Mouse (Mus musculus) natural killer cell, adult 2 months (primary cell): ENCODE results near the gene Pum3.

Source experiments
- DNase-seq, 2 experiments: peaks; one replicate each; pipeline ENCODE4 v3.0.0; 2022; ENCODE audit warnings: low spot score in 2 of 2

The Pum3 gene

DNA sequence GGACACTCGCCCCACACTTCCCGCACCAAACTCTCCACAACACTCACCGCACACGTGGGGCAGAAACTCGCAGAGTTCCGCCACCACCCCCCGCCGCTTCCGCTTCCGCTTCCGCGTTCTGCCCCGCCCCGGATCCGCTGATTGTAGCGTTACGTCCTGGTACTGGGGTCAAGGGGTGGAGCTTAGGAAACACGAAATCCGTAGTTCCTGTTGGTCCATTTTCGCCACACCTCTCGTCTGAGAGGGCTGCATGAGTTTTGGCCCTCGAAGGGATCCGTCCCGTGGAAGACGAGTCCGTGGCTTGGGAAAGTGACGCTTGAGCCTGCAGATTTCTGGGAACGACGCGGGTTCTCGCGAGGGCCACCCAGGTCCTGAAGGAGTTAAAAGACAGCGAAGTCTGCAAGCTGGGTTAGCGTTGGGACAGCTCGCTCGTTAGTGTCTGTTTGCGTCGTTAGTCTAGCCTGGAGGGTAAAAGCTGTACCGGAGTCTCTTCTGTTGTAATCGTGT is at the start of gene Pum3:
Pum3 (minus strand) TSS at position 81 of the 507 bp plus-strand sequence.
- DNase-seq = peak; percentile 92 to 93

DNA sequence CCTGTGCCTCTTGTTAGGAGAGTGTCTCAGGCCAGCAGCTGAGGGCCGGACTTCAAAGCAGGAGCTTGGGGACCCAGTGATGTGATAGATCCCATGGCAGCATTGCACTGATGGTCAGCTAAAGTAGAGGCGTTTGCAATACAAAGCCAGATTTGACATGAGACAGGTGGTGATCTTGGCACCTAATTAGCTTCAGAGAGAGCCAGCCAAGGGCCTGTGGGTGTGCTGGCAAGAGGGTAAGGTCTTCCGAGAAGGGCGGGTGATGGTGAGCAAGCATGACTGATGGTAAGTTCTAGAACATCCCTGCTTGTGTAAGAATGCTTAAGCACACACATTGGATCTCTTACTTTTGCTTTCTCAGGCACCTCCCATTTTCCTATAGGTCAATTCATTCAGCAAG is 37.1 kb upstream of the Pum3 start:
- DNase-seq = no peak

DNA sequence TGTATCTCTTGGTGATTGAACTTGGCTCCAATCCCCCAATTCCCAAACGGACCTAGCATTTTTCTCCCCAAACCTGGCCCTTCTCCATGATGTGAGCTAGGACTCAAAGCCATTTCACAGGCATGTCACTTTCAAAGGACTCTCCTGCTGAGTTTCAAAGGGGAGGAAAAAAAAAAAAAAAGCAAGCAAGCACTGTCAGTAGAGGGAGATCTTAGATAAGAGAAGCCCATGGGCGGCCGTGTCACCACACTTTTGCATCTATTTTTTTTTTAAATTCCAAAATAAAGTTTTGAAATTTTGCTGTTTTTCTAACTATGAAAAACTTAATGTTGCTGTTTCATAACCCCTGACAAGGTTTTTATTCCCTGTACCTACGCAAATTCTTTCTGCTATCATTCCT is 33.0 kb upstream of the Pum3 start:
- no peak for DNase-seq

DNA sequence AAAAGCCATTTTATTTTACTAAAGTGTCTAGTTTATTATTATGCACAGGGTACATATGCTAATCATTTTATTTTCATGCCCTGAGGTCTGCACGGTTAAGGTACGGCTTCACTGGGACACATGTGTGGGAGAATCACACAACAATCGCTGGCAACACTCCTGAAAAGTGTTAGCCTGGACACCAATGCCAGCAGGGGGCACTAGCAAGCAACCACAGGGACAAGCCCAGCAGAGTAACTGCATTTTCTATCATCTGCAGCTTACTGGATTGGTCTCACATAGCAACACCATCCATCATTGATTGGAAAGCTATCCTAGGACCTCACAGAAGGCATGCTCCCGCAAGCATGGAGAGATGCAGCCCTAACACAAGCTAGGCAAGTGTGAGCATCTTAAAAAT is 20.8 kb upstream of the Pum3 start:
- peak in 1 of 2 experiments; percentile 4 for DNase-seq

DNA sequence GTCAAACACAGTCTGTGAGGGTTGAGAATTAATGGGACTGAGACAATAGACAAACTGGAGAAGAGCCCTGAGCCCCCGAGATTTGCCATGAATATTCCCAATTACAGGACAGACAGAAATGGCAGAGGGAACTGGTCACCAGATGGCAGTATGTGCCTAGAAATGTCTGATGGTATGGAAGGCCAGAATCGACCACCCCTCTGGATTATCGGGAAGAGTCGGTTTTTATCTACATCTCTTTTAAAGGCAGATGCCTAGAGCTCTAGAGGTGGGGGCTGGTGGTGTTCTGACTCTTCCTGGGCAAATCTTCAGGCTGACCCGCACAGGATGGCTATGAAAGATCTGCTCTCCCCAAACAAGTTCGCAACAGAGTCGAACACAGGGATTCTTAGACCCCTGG is 17.9 kb upstream of the Pum3 start:
- DNase-seq = no peak

DNA sequence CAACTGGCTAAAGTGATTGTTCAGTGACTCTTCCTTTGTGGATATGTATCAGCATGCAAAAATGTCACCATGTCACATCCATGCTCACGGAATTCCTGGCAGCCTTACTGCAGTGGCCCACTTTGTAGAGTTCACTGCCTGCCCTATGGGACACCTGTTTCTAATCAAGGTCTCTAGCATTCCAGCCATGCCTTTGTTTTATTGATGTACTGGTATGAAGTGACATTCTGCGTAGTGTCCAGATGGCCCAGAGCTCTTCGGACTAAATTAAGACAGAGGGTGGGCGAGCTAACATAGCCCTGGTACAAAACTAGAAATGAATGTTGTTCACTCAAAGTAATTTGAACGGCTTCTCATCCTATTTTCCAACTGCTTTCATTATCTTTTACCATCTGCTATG is 11.5 kb upstream of the Pum3 start:
- DNase-seq = no peak

DNA sequence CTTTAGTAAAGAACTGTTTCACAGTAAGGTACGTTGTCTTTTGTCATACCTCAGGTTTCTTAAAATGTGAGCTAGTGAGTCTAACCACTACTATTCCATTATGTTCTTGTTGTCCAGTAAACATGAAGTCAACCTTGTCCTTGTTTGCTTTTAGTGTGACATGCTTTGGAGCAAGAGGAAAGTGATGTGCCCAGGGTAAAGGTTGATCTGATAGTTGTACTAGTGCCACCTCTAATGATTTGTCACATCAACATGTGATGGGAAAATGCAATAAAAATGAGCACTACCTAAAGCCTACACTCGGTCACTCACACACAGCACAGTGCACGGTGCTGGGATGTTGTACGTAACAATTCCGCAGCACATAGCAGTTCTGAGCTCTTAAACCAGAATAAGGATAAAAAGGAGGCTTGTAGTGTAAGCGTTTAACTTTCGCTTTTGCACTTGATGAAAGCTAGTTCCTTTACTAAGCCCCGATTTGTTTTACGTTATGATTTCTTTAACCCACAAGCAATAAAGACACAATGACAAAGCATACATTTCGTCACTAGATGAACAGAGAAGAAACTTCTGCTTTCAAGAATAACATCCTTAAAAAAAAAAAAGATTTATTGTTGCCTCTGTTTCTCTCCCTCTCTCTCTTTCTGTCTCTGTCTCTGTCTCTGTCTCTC is 8.5 kb upstream of the Pum3 start:
- no peak for DNase-seq

DNA sequence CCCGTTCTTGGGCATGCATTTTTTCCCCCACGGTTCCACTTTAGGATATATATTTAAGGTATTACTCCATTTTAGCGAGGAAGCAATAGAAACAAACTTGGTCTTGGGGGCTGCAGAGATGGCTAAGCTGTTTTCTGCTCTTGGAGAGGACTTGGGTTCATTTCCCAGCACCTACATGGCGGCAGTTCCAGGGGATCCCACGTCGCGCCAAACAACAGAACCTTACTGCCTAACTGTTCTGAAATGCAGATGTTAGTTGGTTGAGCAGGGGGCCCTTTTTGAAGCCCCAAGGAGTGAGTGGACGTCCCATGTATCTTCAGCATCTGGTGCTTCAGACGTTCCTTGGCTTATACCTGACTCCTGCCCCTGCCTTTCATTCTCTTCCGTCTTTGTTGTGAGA is 781 bp upstream of the Pum3 start:
- DNase-seq = peak in 1 of 2 experiments; percentile 3

DNA sequence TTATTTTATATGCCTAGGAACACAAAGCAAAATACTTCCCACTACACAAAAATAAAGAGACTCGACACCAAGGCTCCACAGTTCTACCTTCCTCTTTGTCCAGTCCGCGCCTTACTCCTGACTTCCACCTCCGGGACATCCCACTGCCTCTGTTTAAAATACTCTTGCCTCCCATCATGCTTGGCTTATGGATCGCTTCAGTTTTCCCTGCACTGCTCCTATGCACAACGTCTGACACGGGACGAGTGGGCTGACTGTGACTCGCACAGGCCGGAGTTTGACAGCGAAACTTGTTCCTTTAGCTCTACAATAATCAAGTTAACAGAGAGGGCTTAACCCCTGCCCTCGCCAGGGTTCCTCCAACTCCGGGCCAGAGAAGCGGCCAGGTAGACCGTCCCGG is 344 bp downstream of the Pum3 start:
- no peak for DNase-seq

DNA sequence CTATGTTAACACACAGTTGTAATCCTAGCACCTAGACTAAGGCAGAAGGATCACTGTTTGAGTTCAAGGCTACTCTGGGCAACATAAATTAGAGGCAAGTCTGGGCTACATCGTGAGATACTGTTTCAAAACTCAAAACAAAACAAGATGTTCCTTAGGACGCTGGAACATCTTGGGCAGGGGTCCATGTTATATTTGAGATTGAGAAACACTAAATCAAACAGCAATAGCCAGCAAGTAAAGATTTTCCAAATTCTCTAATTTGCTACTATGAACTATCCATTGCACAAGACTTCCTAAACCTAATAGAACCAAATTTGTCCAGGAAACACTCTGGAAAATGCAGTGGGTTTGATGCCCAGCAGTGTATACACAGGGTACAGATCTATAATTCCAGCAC is 1.8 kb downstream of the Pum3 start:
- DNase-seq = no peak

DNA sequence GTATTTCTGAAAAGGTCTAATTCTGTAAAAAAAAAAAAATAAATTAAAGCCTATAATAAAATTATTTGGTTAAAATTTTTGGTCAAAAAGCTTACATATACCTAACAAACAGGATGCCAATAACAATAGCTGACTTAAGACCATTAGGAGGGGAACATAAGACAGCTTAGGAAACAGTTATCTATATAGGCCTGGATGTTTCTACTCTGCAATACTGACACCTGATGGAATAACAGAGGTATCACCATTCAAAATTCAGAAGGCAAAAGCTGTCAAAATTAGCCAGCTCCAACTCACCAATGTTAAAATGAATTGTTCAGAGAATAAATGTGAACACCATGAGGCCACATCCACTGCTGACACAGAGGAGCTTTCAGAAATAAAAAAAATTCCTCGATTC is 3.2 kb downstream of the Pum3 start:
- DNase-seq = no peak

DNA sequence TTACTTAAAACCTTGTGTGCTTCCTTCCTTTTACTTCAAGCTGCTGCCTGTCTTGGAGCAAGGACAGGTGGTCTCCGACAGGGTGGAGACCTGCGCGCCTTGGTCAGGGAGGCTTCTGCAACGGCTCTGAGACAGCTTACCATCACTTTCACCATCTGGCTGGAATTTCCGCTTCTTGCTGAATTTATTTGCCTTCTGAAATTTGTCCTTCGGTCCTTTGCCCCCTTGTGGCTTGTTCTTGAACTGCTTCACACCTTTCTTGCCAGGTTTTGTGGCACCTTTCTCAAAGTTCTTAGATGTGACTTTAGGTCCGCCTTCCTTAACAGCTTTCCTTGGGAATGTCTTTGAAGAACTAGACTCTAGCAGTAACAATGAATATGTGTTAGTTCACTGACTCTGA is 4.0 kb downstream of the Pum3 start:
- DNase-seq = peak; percentile 48 to 52

DNA sequence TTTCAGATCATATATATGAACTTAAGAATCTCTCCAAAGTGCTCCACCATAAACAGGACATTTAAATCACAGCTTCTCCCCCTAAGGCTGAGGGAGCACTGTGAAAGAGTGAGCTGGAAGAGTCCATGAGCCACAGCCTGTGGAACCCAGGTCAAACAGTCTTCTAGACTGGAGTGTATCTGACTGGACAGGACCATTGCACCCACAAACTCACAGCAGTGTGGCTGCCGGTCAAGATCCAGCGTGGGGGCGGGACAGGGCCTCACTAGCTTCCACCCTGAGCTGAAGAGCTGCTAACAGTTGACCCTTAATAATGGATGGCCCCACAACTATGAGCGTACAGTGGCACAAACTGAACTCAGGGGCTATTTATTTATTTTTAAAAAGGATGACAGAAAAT is 12.2 kb downstream of the Pum3 start:
- no peak for DNase-seq

DNA sequence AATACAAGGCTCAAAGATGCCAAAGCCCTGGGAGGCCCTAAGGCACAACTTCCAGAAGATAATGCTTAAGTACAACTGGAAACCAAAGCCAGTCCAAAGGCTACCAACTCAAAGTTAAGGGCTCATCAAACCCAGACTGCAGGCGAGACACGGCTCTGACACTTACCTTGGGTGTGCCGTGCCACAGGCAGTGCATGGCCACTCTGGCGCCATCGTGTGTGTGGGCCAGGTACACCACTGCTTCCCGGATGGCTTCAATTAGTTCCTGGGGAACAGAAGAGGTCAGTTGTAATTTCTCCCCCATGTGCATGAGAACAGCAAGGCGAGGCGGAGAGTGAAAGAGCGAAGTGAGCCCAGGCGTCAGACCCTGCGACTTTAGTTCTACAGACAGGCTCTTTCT is 13.1 kb downstream of the Pum3 start:
- no peak for DNase-seq

DNA sequence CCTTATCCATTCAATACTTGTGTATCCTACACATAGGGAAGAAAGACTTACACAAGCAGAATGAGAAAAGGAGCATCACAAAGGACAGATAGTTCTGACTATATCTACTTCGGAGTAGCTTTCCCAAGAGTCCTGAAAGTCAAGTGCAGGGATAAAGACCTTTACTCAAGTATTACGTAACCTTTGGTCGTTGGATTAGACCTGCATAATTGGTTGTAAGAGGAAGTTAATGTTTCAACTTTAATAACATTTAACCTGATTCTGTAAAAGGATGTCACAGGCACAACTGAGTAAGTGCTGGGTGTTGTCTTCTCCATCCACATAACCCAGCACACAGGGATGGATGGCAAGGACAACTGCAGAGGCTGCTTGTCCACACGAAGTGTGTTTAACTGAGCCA is 18.3 kb downstream of the Pum3 start:
- DNase-seq = no peak

DNA sequence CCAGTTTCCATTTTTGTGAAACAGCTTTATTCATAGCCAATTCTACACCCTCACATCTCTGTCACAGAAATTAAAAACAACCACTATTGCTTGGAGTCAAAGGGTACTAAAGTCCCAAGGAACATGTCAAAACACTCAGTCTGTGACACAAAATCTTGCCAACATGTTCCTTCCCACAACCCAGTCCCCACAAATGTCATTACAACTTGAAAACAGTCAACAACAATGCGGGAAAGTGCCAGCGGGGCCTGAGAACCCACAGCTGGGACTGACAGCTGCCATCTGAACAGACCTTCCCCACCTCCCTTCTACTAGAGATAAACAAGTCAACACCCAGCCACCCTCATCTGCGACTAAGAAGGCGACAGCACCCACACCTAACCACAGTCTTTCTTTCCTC is 18.9 kb downstream of the Pum3 start:
- no peak for DNase-seq

DNA sequence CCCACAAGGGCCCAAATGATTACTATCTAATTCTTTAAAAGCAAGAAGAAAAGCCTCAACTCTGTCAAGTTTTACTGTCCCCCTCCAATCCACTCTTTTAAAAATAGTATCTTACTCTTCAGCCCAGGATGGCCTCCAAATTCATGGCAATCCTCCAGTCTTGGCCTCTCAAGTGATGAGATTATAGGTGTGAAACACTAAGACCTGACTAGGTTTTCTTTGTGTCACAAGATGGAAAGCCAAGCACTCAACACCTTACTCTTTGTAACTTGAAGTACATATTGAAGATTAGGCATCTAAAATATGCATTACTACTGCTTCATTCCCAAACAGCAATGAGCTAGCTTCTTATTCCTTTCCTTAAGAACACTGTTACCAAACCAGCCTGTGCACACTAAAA is 19.8 kb downstream of the Pum3 start:
- no peak for DNase-seq

DNA sequence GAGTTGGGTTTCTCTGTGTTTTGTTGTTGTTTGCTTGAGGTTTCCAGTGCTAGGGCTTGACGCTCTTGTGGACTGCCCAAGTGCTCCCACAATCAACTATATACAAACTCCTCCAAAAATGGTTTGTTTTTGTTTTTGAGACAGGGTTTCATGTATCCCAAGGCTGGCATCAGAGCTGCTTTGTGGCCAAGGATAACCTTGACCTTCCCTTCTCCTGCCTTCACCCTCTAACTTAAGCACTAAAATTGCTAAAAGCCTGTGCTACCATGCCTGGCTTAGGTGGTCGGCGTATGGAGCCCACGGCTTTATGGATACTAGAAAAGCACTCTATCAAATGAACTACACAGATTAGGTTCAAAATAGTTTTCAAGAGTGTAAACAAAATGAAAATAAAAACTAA is 20.4 kb downstream of the Pum3 start:
- DNase-seq = no peak

DNA sequence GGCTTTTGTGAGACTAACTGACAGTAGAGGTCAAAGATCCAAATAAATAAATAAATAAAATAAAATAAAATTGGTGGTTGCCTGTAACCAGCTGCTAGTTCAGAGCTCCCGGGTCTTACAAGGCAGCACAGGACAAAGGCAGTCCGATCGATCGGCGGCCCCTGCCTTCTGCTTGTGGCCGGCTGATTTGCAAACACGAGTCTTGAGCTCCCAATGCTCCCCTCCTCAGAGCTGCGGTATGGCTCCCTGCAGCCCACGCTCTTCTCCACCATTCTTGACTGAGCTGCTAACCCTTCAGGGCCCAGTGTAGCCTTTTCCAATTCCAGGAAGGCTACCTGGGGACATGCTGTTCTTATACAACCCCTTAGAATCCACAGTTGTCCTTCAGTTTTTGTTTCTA is 31.8 kb downstream of the Pum3 start:
- no peak for DNase-seq

DNA sequence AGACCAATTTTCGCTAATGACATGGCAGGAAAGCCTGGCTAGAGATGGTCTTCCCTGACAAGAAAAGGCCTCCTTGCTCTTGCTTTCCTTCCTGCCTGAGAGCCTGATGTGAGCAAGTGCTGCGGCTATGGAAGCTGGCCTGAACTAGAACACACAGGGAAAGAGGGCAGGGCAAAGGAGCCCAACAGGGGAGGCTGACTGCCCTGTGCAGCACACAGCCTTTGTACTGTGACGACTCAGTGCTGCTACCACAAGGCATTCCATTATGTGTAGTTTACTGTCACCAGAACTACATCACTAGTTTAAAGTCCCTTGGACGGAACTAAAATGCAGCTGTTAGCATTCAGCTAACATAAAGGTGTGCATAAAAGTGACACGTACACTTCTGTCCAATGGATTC is 32.4 kb downstream of the Pum3 start:
- no peak for DNase-seq

DNA sequence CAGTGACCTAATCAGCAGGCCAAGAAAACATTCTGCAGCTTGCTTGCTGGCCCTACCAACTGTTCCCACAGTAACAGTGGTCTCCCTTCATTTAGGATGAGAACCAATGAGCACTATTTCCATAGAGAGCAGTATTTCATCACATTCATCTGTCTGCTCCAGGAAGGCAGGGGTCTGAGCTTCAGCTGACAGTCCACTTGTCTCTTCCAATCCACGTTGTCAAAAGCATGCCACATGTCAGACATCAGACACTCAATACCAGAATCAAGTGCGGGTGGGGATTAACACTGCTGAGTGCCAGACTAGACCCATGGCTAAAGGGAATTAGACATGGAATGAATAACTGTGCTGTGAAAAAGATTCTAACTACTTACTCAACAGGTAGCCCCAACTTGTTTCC is 32.9 kb downstream of the Pum3 start:
- no peak for DNase-seq

DNA sequence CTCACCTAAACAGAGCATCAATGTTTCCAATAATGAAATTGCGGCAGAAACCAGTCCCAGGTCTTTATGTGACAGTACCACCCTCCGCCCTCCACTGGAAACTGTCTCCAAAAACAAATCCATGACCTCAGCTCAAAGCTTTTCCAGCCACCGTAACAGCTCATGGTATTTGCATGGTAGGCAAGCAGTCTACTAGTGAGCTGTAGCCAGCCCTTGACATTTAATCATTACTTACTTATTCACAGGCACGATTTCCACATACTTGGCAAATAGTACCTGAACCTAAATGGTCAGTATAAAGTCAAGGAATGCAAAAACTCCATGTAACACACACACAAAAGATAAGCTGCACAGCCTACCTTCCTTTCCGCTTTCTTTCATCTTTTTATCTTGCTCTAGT is 33.7 kb downstream of the Pum3 start:
- no peak for DNase-seq

DNA sequence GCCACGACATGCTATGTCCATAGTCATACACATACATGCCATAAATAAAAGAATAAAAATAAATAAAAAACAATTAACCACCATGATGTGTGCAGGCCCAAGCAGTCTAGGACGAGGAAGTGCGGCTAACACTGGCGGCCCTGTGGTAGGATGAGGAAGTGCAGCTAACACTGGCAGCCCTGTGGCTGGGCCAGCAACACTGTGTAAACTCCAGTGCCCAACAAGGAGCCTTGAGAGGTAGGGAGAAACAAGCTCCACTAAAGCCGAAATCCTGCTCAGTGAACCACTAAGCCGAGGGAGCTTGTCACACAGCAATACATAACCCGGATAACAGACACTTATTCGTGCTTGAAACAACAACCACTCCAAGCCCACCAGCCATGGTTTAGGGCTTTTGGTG is 34.1 kb downstream of the Pum3 start:
- DNase-seq = no peak

DNA sequence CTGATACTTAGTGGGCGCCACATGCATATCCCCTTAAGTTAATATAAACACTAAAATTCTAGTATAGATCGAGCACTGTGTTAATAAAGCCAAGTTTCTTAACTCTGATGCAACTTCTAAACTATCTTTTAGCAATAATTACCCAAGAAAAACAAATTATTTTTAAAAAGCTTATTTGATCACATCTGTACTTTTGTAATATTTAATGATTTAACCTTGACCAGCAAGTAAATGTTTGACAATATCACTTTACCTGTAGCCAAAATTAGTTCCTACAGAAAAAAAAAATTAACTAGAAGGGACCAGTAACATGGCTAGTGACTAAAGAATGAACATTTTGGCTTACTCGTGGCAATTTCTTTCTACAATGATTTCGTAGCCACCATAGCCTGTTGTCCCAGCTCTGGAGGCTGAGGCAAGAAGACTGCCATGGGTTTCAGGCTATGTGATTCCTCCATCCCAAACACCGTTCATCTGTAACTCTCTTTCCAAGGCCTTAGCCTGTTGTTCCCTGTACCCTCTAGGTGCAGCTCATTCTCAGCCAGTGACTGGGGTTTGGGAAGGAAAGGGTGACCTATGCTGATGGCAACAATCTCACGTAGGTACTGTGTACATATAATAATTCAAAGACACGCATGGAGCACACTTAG is 35.2 kb downstream of the Pum3 start:
- DNase-seq = no peak
